ENCODE assay signal across 8 mouse cellular contexts in genomic region chr15:97458139-97458747, GRCm38 (mm10).
DNase-seq lines count a peak whose midpoint lies in the region; ATAC-seq and TF ChIP-seq lines count a peak whose summit lies in the region.

No protein-coding gene starts in this region.

- peak overlapping the region; percentile 18; the same call in 1 of the 2 replicates for H3K4me2 ChIP-seq in kidney, postnatal 0 days (ENCODE audit: low read length)
- H3K4me2 ChIP-seq in embryonic facial prominence, embryonic 14.5 days (ENCODE audit: low read depth, low read length) = 0 out of 2 replicates have a peak overlapping the region, but pooled peaks have one; percentile 18
- H3K4me2 ChIP-seq in limb, embryonic 12.5 days = peak overlapping the region; percentile 37

- no peak overlapping the region for H3K9ac ChIP-seq in kidney, postnatal 0 days (ENCODE audit: low read depth, low read length)
- H3K9ac ChIP-seq in embryonic facial prominence, embryonic 14.5 days (ENCODE audit: low read depth, low read length) = no peak overlapping the region
- no peak overlapping the region for H3K9ac ChIP-seq in limb, embryonic 12.5 days (replicated peaks)

- H3K27ac ChIP-seq in kidney, postnatal 0 days = no peak overlapping the region
- H3K27ac ChIP-seq in embryonic facial prominence, embryonic 14.5 days (replicated peaks; ENCODE audit: low read depth, low read length) = no peak overlapping the region
- no peak overlapping the region for H3K27ac ChIP-seq in limb, embryonic 12.5 days

- no peaks in the 10 kb centered on the region for H3K36me3 ChIP-seq in kidney, postnatal 0 days (ENCODE audit: insufficient read depth, low read length)
- H3K36me3 ChIP-seq in embryonic facial prominence, embryonic 14.5 days (ENCODE audit: control insufficient read depth, insufficient read depth, low read length) = no peaks in the 10 kb centered on the region
- no peaks in the 10 kb centered on the region for H3K36me3 ChIP-seq in limb, embryonic 12.5 days

- H3K27me3 ChIP-seq in kidney, postnatal 0 days (ENCODE audit: insufficient read depth, low read length) = no peaks in the 10 kb centered on the region
- H3K27me3 ChIP-seq in embryonic facial prominence, embryonic 14.5 days (replicated peaks; ENCODE audit: control insufficient read depth, insufficient read depth, low read length) = no peaks in the 10 kb centered on the region
- H3K27me3 ChIP-seq in limb, embryonic 12.5 days = peaks cover 6% of the 10 kb centered on the region; the same call in 1 of the 2 replicates

- no peak overlapping the region for H3K4me3 ChIP-seq in kidney, postnatal 0 days (replicated peaks; ENCODE audit: low read depth, low read length)
- no peak overlapping the region for H3K4me3 ChIP-seq in embryonic facial prominence, embryonic 14.5 days (ENCODE audit: low read depth, low read length)
- H3K4me3 ChIP-seq in limb, embryonic 12.5 days (replicated peaks) = no peak overlapping the region

- no peak for TF ChIP-seq CTCF in kidney, postnatal 0 days (IDR thresholded peaks at IDR 0.05; ENCODE audit: low read depth)

- no peak; the same call in 1 of the 2 replicates for ATAC-seq in kidney, postnatal 0 days (replicated peaks; ENCODE audit: low FRiP score, low read depth)
- no peak for ATAC-seq in embryonic facial prominence, embryonic 14.5 days (ENCODE audit: low read depth)
- ATAC-seq in limb, embryonic 12.5 days (ENCODE audit: insufficient number of reproducible peaks, insufficient read depth, low FRiP score, low TSS enrichment, low read depth) = no peak

- no peaks in the 10 kb centered on the region for H3K9me3 ChIP-seq in kidney, postnatal 0 days (replicated peaks; ENCODE audit: low read length)
- H3K9me3 ChIP-seq in embryonic facial prominence, embryonic 14.5 days (ENCODE audit: control insufficient read depth, low read length) = no peaks in the 10 kb centered on the region
- H3K9me3 ChIP-seq in limb, embryonic 12.5 days = no peaks in the 10 kb centered on the region

- no peak for DNase-seq in kidney, postnatal 0 days (ENCODE audit: low spot score)
- no peak for DNase-seq in kidney, postnatal 14 days
- no peak for DNase-seq in embryonic facial prominence, embryonic 14.5 days (ENCODE audit: low spot score)
- peak; percentile 56 to 58 for DNase-seq in spleen, adult 18-20 months
- no peak for DNase-seq in urinary bladder, adult 2 months (ENCODE audit: low spot score)
- no peak for DNase-seq in left cerebral cortex, adult 8-10 months (ENCODE audit: low spot score in 2 of 2)
- DNase-seq in ovary, postnatal 10 days (ENCODE audit: low spot score) = no peak

- H3K4me1 ChIP-seq in kidney, postnatal 0 days (replicated peaks; ENCODE audit: insufficient read depth, low read length) = no peaks in the 10 kb centered on the region
- peaks cover 4% of the 10 kb centered on the region; the same call in 1 of the 2 replicates for H3K4me1 ChIP-seq in embryonic facial prominence, embryonic 14.5 days (ENCODE audit: control insufficient read depth, insufficient read depth, low read length)
- H3K4me1 ChIP-seq in limb, embryonic 12.5 days (replicated peaks) = peaks cover 9% of the 10 kb centered on the region

- WGBS in kidney, postnatal 0 days = 29% methylated on average over 17 of the region's 17 CpGs
- 43% methylated on average over 17 of the region's 17 CpGs for WGBS in embryonic facial prominence, embryonic 14.5 days
- WGBS in limb, embryonic 12.5 days = 41% methylated on average over 17 of the region's 17 CpGs

Comparison
In these comparisons a context has a peak if more than half of its experiments do, and no peak if none do; other contexts are left out.
1. DNase-seq: peak in spleen, adult 18-20 months (2 of 2); none in kidney, postnatal 0 days (single experiment), kidney, postnatal 14 days (single experiment), embryonic facial prominence, embryonic 14.5 days (single experiment), urinary bladder, adult 2 months (single experiment), left cerebral cortex, adult 8-10 months (0 of 2) and ovary, postnatal 10 days (single experiment).
2. Peak in every context shown above with its lines, with median percentiles within 50 percentile points of each other: H3K4me2 ChIP-seq.